Mouse (Mus musculus) thymus, adult 2 months (tissue): ENCODE results near the gene Zfp473.

Source experiments
- CTCF ChIP-seq: fragments of 200-500 bp; IDR thresholded peaks from 2 replicates; pipeline ENCODE4 v1.5.1; 2012; ENCODE audit warnings: mild to moderate bottlenecking, control low read depth, low read length, moderate library complexity, borderline replicate concordance; ENCODE audit not compliant: control insufficient read depth, poor library complexity, insufficient read depth; ENCODE audit errors: extremely low read depth
- POLR2A ChIP-seq: fragments of 200-500 bp; IDR thresholded peaks from 2 replicates; pipeline ENCODE4 v1.6.1; 2012; ENCODE audit warnings: mild to moderate bottlenecking, low read length, control low read depth, moderate library complexity; ENCODE audit not compliant: control insufficient read depth, poor library complexity, insufficient read depth; ENCODE audit errors: extremely low read depth

GRCm38 (mm10) chr7:44760366-44760765 is 9.5 kb upstream of the Zfp473 start:
- TF ChIP-seq POLR2A (no peak), CTCF (no peak)
